Mouse (Mus musculus) heart, embryonic 15.5 days (tissue): ENCODE measurements around the gene Gfod2. TPM values are rescaled to one million over a fixed set of nuclear protein-coding genes. Genes with fewer than 3 reads are reported as not detected.

Experiments
- ATAC-seq: fragments of 200-750 bp; cut with Nextera tagmentation; replicated peaks from 2 replicates; pipeline ENCODE4 v1.8.0; 2017; ENCODE audit warnings: low read depth, moderate TSS enrichment; ENCODE audit not compliant: insufficient number of reproducible peaks, insufficient read depth, low FRiP score
- H3K27ac ChIP-seq: fragments of 300-500 bp; sonication (generic); 2 replicates; pipeline ENCODE4 v1.5.1; 2015; ENCODE audit warnings: mild to moderate bottlenecking, inconsistent platforms
- H3K27me3 ChIP-seq: fragments of 300-500 bp; sonication (generic); 2 replicates; pipeline ENCODE4 v1.6.1; 2015; ENCODE audit warnings: inconsistent platforms
- H3K36me3 ChIP-seq: fragments of 300-500 bp; sonication (generic); 2 replicates; pipeline ENCODE4 v1.6.1; 2015; ENCODE audit warnings: mild to moderate bottlenecking, inconsistent platforms
- H3K4me1 ChIP-seq: fragments of 300-500 bp; sonication (generic); replicated peaks from 2 replicates; pipeline ENCODE4 v1.6.1; 2015; ENCODE audit warnings: inconsistent platforms
- H3K4me2 ChIP-seq: fragments of 300-500 bp; sonication (generic); 2 replicates; pipeline ENCODE4 v1.6.1; 2015; ENCODE audit warnings: inconsistent platforms, mild to moderate bottlenecking, moderate library complexity
- H3K4me3 ChIP-seq: fragments of 300-500 bp; sonication (generic); 2 replicates; pipeline ENCODE4 v1.5.1; 2015; ENCODE audit warnings: mild to moderate bottlenecking, inconsistent platforms
- H3K9ac ChIP-seq: fragments of 300-500 bp; sonication (generic); 2 replicates; pipeline ENCODE4 v1.6.1; 2015; ENCODE audit warnings: mild to moderate bottlenecking, inconsistent platforms
- H3K9me3 ChIP-seq: fragments of 300-500 bp; sonication (generic); replicated peaks from 2 replicates; pipeline ENCODE4 v1.6.1; 2016; ENCODE audit warnings: inconsistent platforms
- WGBS: fragments of 180-500 bp; shearing (Covaris S2); methylation state at CpG from one replicate; pipeline ENCODE4 v1.1.7; 2015; ENCODE audit warnings: mixed read lengths; 5-methylcytosine and 5-hydroxymethylcytosine counted together
- polyA plus RNA-seq: library from polyadenylated mRNA; unstranded; fragments of >200 nt; fragmentation: Nextera tagmentation; extraction: Ambion mirVana; gene quantifications from 2 replicates; pipeline ENCODE4 v1.2.1, GENCODE M21; 2015

The Gfod2 gene
- polyA plus RNA-seq, 1 experiment from 2014 or later, result 10.1 TPM

- peak overlapping the region; percentile 75 for H3K27ac ChIP-seq
- H3K27me3 ChIP-seq, result no peaks in the 10 kb centered on the region
- no peaks in the 10 kb centered on the region for H3K9me3 ChIP-seq
- peak overlapping the region; percentile 77 for H3K9ac ChIP-seq
- ATAC-seq, result no peak
- H3K4me3 ChIP-seq, result peak overlapping the region; percentile 76
- no peaks in the 10 kb centered on the region for H3K36me3 ChIP-seq
- WGBS, result 2% methylated on average over 12 of the region's 12 CpGs
- H3K4me2 ChIP-seq, result peak overlapping the region; percentile 79
- peaks cover 14% of the 10 kb centered on the region for H3K4me1 ChIP-seq
Measured at GRCm38 (mm10) chr8:105757796-105758276, 628 bp downstream of the Gfod2 start.

- Histone ChIP-seq H3K4me2 (no peak overlapping the region), H3K9me3 (no peaks in the 10 kb centered on the region), H3K27ac (no peak overlapping the region), H3K27me3 (no peaks in the 10 kb centered on the region), H3K36me3 (no peaks in the 10 kb centered on the region), H3K4me3 (no peak overlapping the region), H3K4me1 (peaks cover 29% of the 10 kb centered on the region), H3K9ac (no peak overlapping the region)
- ATAC-seq, result no peak
- WGBS, result 75% methylated on average over 2 of the region's 2 CpGs
Measured at GRCm38 (mm10) chr8:105754688-105755087, 3.8 kb downstream of the Gfod2 start.

GRCm38 (mm10) chr8:105753916-105754315, 4.5 kb downstream of the Gfod2 start:
- Histone ChIP-seq H3K4me1 (peaks cover 26% of the 10 kb centered on the region), H3K4me3 (no peak overlapping the region), H3K9ac (no peak overlapping the region), H3K27ac (no peak overlapping the region), H3K9me3 (no peaks in the 10 kb centered on the region), H3K4me2 (no peak overlapping the region), H3K36me3 (no peaks in the 10 kb centered on the region), H3K27me3 (no peaks in the 10 kb centered on the region)
- ATAC-seq, result no peak
- WGBS, result 77% methylated on average over 2 of the region's 2 CpGs

GRCm38 (mm10) chr8:105750606-105751005, 7.9 kb downstream of the Gfod2 start:
- peak overlapping the region; percentile 19; the same call in 1 of the 2 replicates for H3K9ac ChIP-seq
- H3K36me3 ChIP-seq, result no peaks in the 10 kb centered on the region
- peak overlapping the region; percentile 46 for H3K27ac ChIP-seq
- 4% methylated on average over 11 of the region's 11 CpGs for WGBS
- H3K4me3 ChIP-seq, result no peak overlapping the region
- peak overlapping the region; percentile 52 for H3K4me2 ChIP-seq
- H3K27me3 ChIP-seq, result no peaks in the 10 kb centered on the region
- peaks cover 27% of the 10 kb centered on the region for H3K4me1 ChIP-seq
- no peaks in the 10 kb centered on the region for H3K9me3 ChIP-seq
- peak; percentile 82 for ATAC-seq

- 71% methylated on average over 4 of the region's 4 CpGs for WGBS
- ATAC-seq, result no peak
- no peak overlapping the region for H3K4me2 ChIP-seq
- no peaks in the 10 kb centered on the region for H3K27me3 ChIP-seq
- H3K4me3 ChIP-seq, result no peak overlapping the region
- no peaks in the 10 kb centered on the region for H3K36me3 ChIP-seq
- H3K9ac ChIP-seq, result no peak overlapping the region
- no peak overlapping the region for H3K27ac ChIP-seq
- H3K9me3 ChIP-seq, result no peaks in the 10 kb centered on the region
- H3K4me1 ChIP-seq, result peaks cover 9% of the 10 kb centered on the region; the same call in 1 of the 2 replicates
Measured at GRCm38 (mm10) chr8:105743301-105743700, 15.2 kb downstream of the Gfod2 start.

GRCm38 (mm10) chr8:105739216-105739615, 19.2 kb downstream of the Gfod2 start:
- Histone ChIP-seq H3K9ac (no peak overlapping the region), H3K27me3 (no peaks in the 10 kb centered on the region), H3K9me3 (no peaks in the 10 kb centered on the region), H3K27ac (no peak overlapping the region), H3K4me1 (0 out of 2 replicates have a peak, but pooled peaks cover 3% of the 10 kb centered on the region), H3K4me2 (no peak overlapping the region), H3K36me3 (no peaks in the 10 kb centered on the region), H3K4me3 (no peak overlapping the region)
- 90% methylated on average over 5 of the region's 5 CpGs for WGBS
- ATAC-seq, result no peak

GRCm38 (mm10) chr8:105732186-105732585, 26.3 kb downstream of the Gfod2 start:
- no peak overlapping the region for H3K4me3 ChIP-seq
- no peak for ATAC-seq
- H3K27ac ChIP-seq, result no peak overlapping the region
- H3K4me2 ChIP-seq, result no peak overlapping the region
- H3K9me3 ChIP-seq, result no peaks in the 10 kb centered on the region
- H3K4me1 ChIP-seq, result no peaks in the 10 kb centered on the region
- H3K9ac ChIP-seq, result no peak overlapping the region
- H3K36me3 ChIP-seq, result no peaks in the 10 kb centered on the region
- H3K27me3 ChIP-seq, result no peaks in the 10 kb centered on the region
- WGBS, result 88% methylated on average over 5 of the region's 5 CpGs

- H3K4me3 ChIP-seq, result no peak overlapping the region
- no peaks in the 10 kb centered on the region for H3K36me3 ChIP-seq
- ATAC-seq, result peak; percentile 84
- H3K4me1 ChIP-seq, result no peaks in the 10 kb centered on the region
- WGBS, result 65% methylated on average over 18 of the region's 18 CpGs
- no peak overlapping the region for H3K9ac ChIP-seq
- H3K27me3 ChIP-seq, result no peaks in the 10 kb centered on the region
- no peaks in the 10 kb centered on the region for H3K9me3 ChIP-seq
- H3K27ac ChIP-seq, result peak overlapping the region; percentile 63
- 0 out of 2 replicates have a peak overlapping the region, but pooled peaks have one; percentile 3 for H3K4me2 ChIP-seq
Measured at GRCm38 (mm10) chr8:105727397-105728124, 30.9 kb downstream of the Gfod2 start.

GRCm38 (mm10) chr8:105725726-105726125, 32.7 kb downstream of the Gfod2 start:
- ATAC-seq, result no peak
- Histone ChIP-seq H3K27ac (no peak overlapping the region), H3K27me3 (no peaks in the 10 kb centered on the region), H3K36me3 (no peaks in the 10 kb centered on the region), H3K4me2 (no peak overlapping the region), H3K4me1 (no peaks in the 10 kb centered on the region), H3K4me3 (no peak overlapping the region), H3K9ac (no peak overlapping the region), H3K9me3 (no peaks in the 10 kb centered on the region)
- 70% methylated on average over 5 of the region's 5 CpGs for WGBS

- Histone ChIP-seq H3K4me1 (no peaks in the 10 kb centered on the region), H3K4me2 (no peak overlapping the region), H3K36me3 (no peaks in the 10 kb centered on the region), H3K27ac (no peak overlapping the region), H3K4me3 (no peak overlapping the region), H3K9me3 (no peaks in the 10 kb centered on the region), H3K27me3 (no peaks in the 10 kb centered on the region), H3K9ac (no peak overlapping the region)
- no peak for ATAC-seq
- 89% methylated on average over 9 of the region's 9 CpGs for WGBS
Measured at GRCm38 (mm10) chr8:105722861-105723260, 35.6 kb downstream of the Gfod2 start.

GRCm38 (mm10) chr8:105719637-105720036, 38.8 kb downstream of the Gfod2 start:
- Histone ChIP-seq H3K4me2 (no peak overlapping the region), H3K9ac (no peak overlapping the region), H3K9me3 (no peaks in the 10 kb centered on the region), H3K27me3 (no peaks in the 10 kb centered on the region), H3K4me3 (no peak overlapping the region), H3K27ac (no peak overlapping the region), H3K4me1 (no peaks in the 10 kb centered on the region), H3K36me3 (peaks cover 9% of the 10 kb centered on the region; the same call in 1 of the 2 replicates)
- ATAC-seq, result no peak
- 74% methylated on average over 4 of the region's 4 CpGs for WGBS
